Mouse (Mus musculus): Measurements from ENCODE around the gene Rmi2. TPM values are rescaled to one million over a fixed set of nuclear protein-coding genes. Genes with fewer than 3 reads are reported as not detected.
"Not testable (repeated sequence)": the region's sequence is repeated elsewhere in the genome, so short reads cannot be mapped to it uniquely, and the experiment has no call there.

Rmi2 gene
- total RNA-seq (2021), result 1 to 10 TPM; 1.5 to 2.0 TPM
- long read RNA-seq, experiment 1, partial matches to known transcripts, result 0 of 1 reads
- long read RNA-seq, experiment 1, other reads (novel, unspliced or antisense), result 0 of 1 reads
- long read RNA-seq, experiment 2, partial matches to known transcripts, result 0 of 1 reads
- long read RNA-seq, experiment 2, other reads (novel, unspliced or antisense), result 0 of 1 reads

- intact Hi-C loops (cut with DNase I; ENCODE audit: low total_unique reads), result no loop called here
- peak; percentile 88 for DNase-seq
Observed at GRCm38 (mm10) chr16:10834911-10835587, at the start of gene Rmi2. Gene Rmi2 (plus strand): TSS chr16:10835059.

GRCm38 (mm10) chr16:10785371-10786231 is 49.3 kb upstream of the Rmi2 start, which contains the start of gene Socs1:
Gene Socs1 (minus strand): TSS chr16:10785536.
- intact Hi-C loops (cut with DNase I; ENCODE audit: low total_unique reads), result loop anchor here (5.0 kb wide), 2 partner anchors 123 to 218 kb away; no protein-coding TSS in a partner anchor
- peak; percentile 90 for DNase-seq

- intact Hi-C loops (cut with DNase I; ENCODE audit: low total_unique reads), result loop anchor here (5.0 kb wide), 2 partner anchors 124 to 219 kb away; no protein-coding TSS in a partner anchor
- DNase-seq, result peak; percentile 82
Observed at GRCm38 (mm10) chr16:10786288-10786687, 48.6 kb upstream of the Rmi2 start.

GRCm38 (mm10) chr16:10786782-10787547 is 47.9 kb upstream of the Rmi2 start:
- intact Hi-C loops (cut with DNase I; ENCODE audit: low total_unique reads), result loop anchor here (5.0 kb wide), 2 partner anchors 125 to 220 kb away; no protein-coding TSS in a partner anchor
- DNase-seq, result peak; percentile 28

- no peak for DNase-seq
- intact Hi-C loops (cut with DNase I; ENCODE audit: low total_unique reads), result loop anchor here (5.0 kb wide), 2 partner anchors 125 to 220 kb away; no protein-coding TSS in a partner anchor
Observed at GRCm38 (mm10) chr16:10787548-10788058, 47.3 kb upstream of the Rmi2 start.

GRCm38 (mm10) chr16:10788271-10788670 is 46.6 kb upstream of the Rmi2 start, which contains the start of gene Tnp2:
Gene Tnp2 (minus strand): TSS chr16:10788660.
- DNase-seq, result no peak
- intact Hi-C loops (cut with DNase I; ENCODE audit: low total_unique reads), result loop anchor here (5.0 kb wide), 2 partner anchors 126 to 221 kb away; no protein-coding TSS in a partner anchor

- intact Hi-C loops (cut with DNase I; ENCODE audit: low total_unique reads), result loop anchor here (5.0 kb wide), 2 partner anchors 127 to 222 kb away; no protein-coding TSS in a partner anchor
- DNase-seq, result no peak
Observed at GRCm38 (mm10) chr16:10788866-10789265, 46.0 kb upstream of the Rmi2 start.

GRCm38 (mm10) chr16:10790702-10791101 is 44.2 kb upstream of the Rmi2 start, which contains the start of gene Prm3:
Gene Prm3 (minus strand): TSS chr16:10790914.
- intact Hi-C loops (cut with DNase I; ENCODE audit: low total_unique reads), result no loop called here
- DNase-seq, result no peak

- no peak for DNase-seq
- intact Hi-C loops (cut with DNase I; ENCODE audit: low total_unique reads), result no loop called here
Observed at GRCm38 (mm10) chr16:10796034-10796433, 38.8 kb upstream of the Rmi2 start, which contains the start of gene Prm2. Gene Prm2 (minus strand): TSS chr16:10796134.

GRCm38 (mm10) chr16:10802420-10802819 is 32.4 kb upstream of the Rmi2 start:
- DNase-seq; intact Hi-C loops (cut with DNase I; ENCODE audit: low total_unique reads): not testable (repeated sequence)

GRCm38 (mm10) chr16:10805789-10806527 is 28.9 kb upstream of the Rmi2 start, which contains the start of gene Prm1:
Gene Prm1 (minus strand): TSS chr16:10805839.
- DNase-seq, result no peak
- intact Hi-C loops (cut with DNase I; ENCODE audit: low total_unique reads), result no loop called here

- intact Hi-C loops (cut with DNase I; ENCODE audit: low total_unique reads), result no loop called here
- no peak for DNase-seq
Observed at GRCm38 (mm10) chr16:10810376-10810775, 24.5 kb upstream of the Rmi2 start.

- intact Hi-C loops (cut with DNase I; ENCODE audit: low total_unique reads), result no loop called here
- no peak for DNase-seq
Observed at GRCm38 (mm10) chr16:10812865-10813371, 21.9 kb upstream of the Rmi2 start, which contains the start of gene Gm11172. Gene Gm11172 (plus strand): TSS chr16:10812915.

- no peak for DNase-seq
- intact Hi-C loops (cut with DNase I; ENCODE audit: low total_unique reads), result no loop called here
Observed at GRCm38 (mm10) chr16:10813726-10814125, 21.1 kb upstream of the Rmi2 start.

GRCm38 (mm10) chr16:10814864-10815263 is 20.0 kb upstream of the Rmi2 start:
- intact Hi-C loops (cut with DNase I; ENCODE audit: low total_unique reads), result no loop called here
- DNase-seq, result no peak

- no peak for DNase-seq
- intact Hi-C loops (cut with DNase I; ENCODE audit: low total_unique reads), result no loop called here
Observed at GRCm38 (mm10) chr16:10818579-10819135, 16.2 kb upstream of the Rmi2 start.

GRCm38 (mm10) chr16:10819966-10820365 is 14.9 kb upstream of the Rmi2 start:
- no peak for DNase-seq
- intact Hi-C loops (cut with DNase I; ENCODE audit: low total_unique reads), result no loop called here

All from gastrocnemius, postnatal 14 days (tissue).